In the genomic region with DNA sequence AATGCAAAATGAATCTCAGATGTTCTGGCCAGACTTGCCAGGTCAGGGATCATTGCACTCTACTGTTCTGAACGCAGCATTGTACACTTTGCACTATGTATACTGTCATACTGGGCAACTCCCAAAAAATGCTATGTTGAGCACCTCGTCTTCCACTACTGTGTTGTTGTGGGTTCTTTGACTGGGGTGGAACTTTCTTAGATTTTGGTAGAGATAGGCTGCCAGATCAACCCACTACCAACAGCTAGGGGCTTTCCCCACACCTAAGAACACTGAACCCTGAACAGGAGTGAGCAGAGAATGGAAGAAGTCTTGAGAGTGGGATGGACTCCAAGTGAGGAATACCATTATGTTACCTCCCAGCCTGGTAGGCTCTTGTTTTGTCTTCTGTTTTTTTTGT, we compare ENCODE assay signal across 21 mouse cellular contexts.
DNase-seq lines count a peak whose midpoint lies in the region; ATAC-seq and TF ChIP-seq lines count a peak whose summit lies in the region.
"Had no signal": no experiment of that assay in that cellular context is flagged by ENCODE, and none has a peak within 500 bp of the region (broad histone marks: within the 10 kb centered on the region; RNA-seq: fewer than 3 reads in every experiment).

No protein-coding gene starts in this region.

- ATAC-seq in midbrain, embryonic 16.5 days = no peak
- no peak for ATAC-seq in stomach, embryonic 14.5 days (ENCODE audit: insufficient number of reproducible peaks, insufficient read depth, low FRiP score, low read depth)
- ATAC-seq in stomach, postnatal 0 days (ENCODE audit: low FRiP score, low TSS enrichment) = no peak
- peak; percentile 57 for ATAC-seq in activated CD4-positive, CD25-positive, alpha-beta regulatory T cell, adult 4 months
- no peak for ATAC-seq in monocyte, adult 5-6 weeks (replicated peaks; ENCODE audit: insufficient number of reproducible peaks, low FRiP score, low TSS enrichment, poor library complexity, severe bottlenecking)
- ATAC-seq: Patski had no signal

- H3K27ac ChIP-seq in midbrain, embryonic 10.5 days (replicated peaks) = peak overlapping the region; percentile 80
- H3K27ac ChIP-seq in midbrain, embryonic 16.5 days (ENCODE audit: low read length) = no peak overlapping the region
- 0 out of 2 replicates have a peak overlapping the region, but pooled peaks have one; percentile 10 for H3K27ac ChIP-seq in stomach, embryonic 14.5 days (ENCODE audit: low read length)
- H3K27ac ChIP-seq in stomach, postnatal 0 days (replicated peaks) = no peak overlapping the region
- H3K27ac ChIP-seq: embryonic facial prominence, embryonic 13.5 days; gastrocnemius, adult 2 months; heart, embryonic 13.5 days had no signal

- no peak overlapping the region for H3K4me2 ChIP-seq in midbrain, embryonic 16.5 days (ENCODE audit: low read length)
- no peak overlapping the region for H3K4me2 ChIP-seq in stomach, embryonic 14.5 days (replicated peaks; ENCODE audit: low read depth, low read length)
- H3K4me2 ChIP-seq in stomach, postnatal 0 days (replicated peaks; ENCODE audit: low read depth) = no peak overlapping the region
- H3K4me2 ChIP-seq: embryonic facial prominence, embryonic 13.5 days; forebrain, embryonic 13.5 days; hindbrain, embryonic 13.5 days had no signal

- peaks cover 70% of the 10 kb centered on the region for H3K4me1 ChIP-seq in midbrain, embryonic 10.5 days
- peaks cover 12% of the 10 kb centered on the region for H3K4me1 ChIP-seq in midbrain, embryonic 16.5 days (ENCODE audit: control insufficient read depth, insufficient read depth, low read length)
- H3K4me1 ChIP-seq in stomach, embryonic 14.5 days (ENCODE audit: control insufficient read depth, insufficient read depth, low read length) = no peaks in the 10 kb centered on the region
- no peaks in the 10 kb centered on the region for H3K4me1 ChIP-seq in stomach, postnatal 0 days (replicated peaks; ENCODE audit: control insufficient read depth, insufficient read depth)

- H3K9ac ChIP-seq in midbrain, embryonic 16.5 days (ENCODE audit: low read depth, low read length) = no peak overlapping the region
- no peak overlapping the region for H3K9ac ChIP-seq in stomach, embryonic 14.5 days (replicated peaks; ENCODE audit: low read depth, low read length)
- H3K9ac ChIP-seq in stomach, postnatal 0 days (ENCODE audit: low read length) = no peak overlapping the region
- H3K9ac ChIP-seq: embryonic facial prominence, embryonic 13.5 days; forebrain, embryonic 13.5 days; heart, embryonic 13.5 days; hindbrain, embryonic 13.5 days had no signal

- H3K9me3 ChIP-seq in midbrain, embryonic 10.5 days (replicated peaks) = no peaks in the 10 kb centered on the region
- no peaks in the 10 kb centered on the region for H3K9me3 ChIP-seq in midbrain, embryonic 16.5 days (replicated peaks; ENCODE audit: control insufficient read depth, low read length, poor library complexity, severe bottlenecking)
- no peaks in the 10 kb centered on the region for H3K9me3 ChIP-seq in stomach, embryonic 14.5 days (ENCODE audit: control insufficient read depth, low read depth, low read length)
- no peaks in the 10 kb centered on the region for H3K9me3 ChIP-seq in stomach, postnatal 0 days (ENCODE audit: control insufficient read depth, low read length)
- H3K9me3 ChIP-seq: embryonic facial prominence, embryonic 13.5 days; forebrain, embryonic 13.5 days; heart, embryonic 13.5 days; hindbrain, embryonic 13.5 days had no signal

- no peaks in the 10 kb centered on the region for H3K27me3 ChIP-seq in midbrain, embryonic 10.5 days (ENCODE audit: low read depth, poor library complexity, severe bottlenecking)
- H3K27me3 ChIP-seq in midbrain, embryonic 16.5 days (ENCODE audit: control insufficient read depth, insufficient read depth, low read depth, low read length) = no peaks in the 10 kb centered on the region
- no peaks in the 10 kb centered on the region for H3K27me3 ChIP-seq in stomach, embryonic 14.5 days (ENCODE audit: control insufficient read depth, insufficient read depth, low read length)
- H3K27me3 ChIP-seq in stomach, postnatal 0 days (ENCODE audit: control insufficient read depth, insufficient read depth, low read length) = no peaks in the 10 kb centered on the region
- H3K27me3 ChIP-seq: CH12.LX; embryonic facial prominence, embryonic 13.5 days; forebrain, embryonic 13.5 days; heart, embryonic 13.5 days; hindbrain, embryonic 13.5 days; Patski had no signal

- no peak for TF ChIP-seq EP300 in stomach, postnatal 0 days (optimal IDR thresholded peaks at IDR 0.05)

- no peak overlapping the region for H3K4me3 ChIP-seq in midbrain, embryonic 10.5 days
- no peak overlapping the region for H3K4me3 ChIP-seq in midbrain, embryonic 16.5 days (ENCODE audit: low read depth, low read length)
- no peak overlapping the region for H3K4me3 ChIP-seq in stomach, embryonic 14.5 days (ENCODE audit: low read depth, low read length)
- no peak overlapping the region for H3K4me3 ChIP-seq in stomach, postnatal 0 days (ENCODE audit: low read depth, low read length)
- H3K4me3 ChIP-seq: embryonic facial prominence, embryonic 13.5 days; forebrain, embryonic 13.5 days; gastrocnemius, adult 2 months; heart, embryonic 13.5 days; hindbrain, embryonic 13.5 days had no signal

- TF ChIP-seq CTCF in stomach, postnatal 0 days (IDR thresholded peaks at IDR 0.05; ENCODE audit: low read depth) = no peak

- no peak for DNase-seq in midbrain, embryonic 10.5 days (ENCODE audit: low spot score)
- DNase-seq in stomach, postnatal 0 days (ENCODE audit: low spot score) = no peak
- no peak for DNase-seq in right cerebral cortex, postnatal 14 days
- DNase-seq: adrenal gland, adult 2 months; adrenal gland, postnatal 25 days; cerebellum, adult 18-20 months; cerebellum, adult 9-11 months; cerebellum, postnatal 36 days; gastrocnemius, adult 2 months; gastrocnemius, postnatal 25 days; heart, postnatal 36 days had no signal

- WGBS in midbrain, embryonic 10.5 days = 79% methylated on average over 2 of the region's 2 CpGs
- 84% methylated on average over 2 of the region's 2 CpGs for WGBS in midbrain, embryonic 16.5 days
- 79% methylated on average over 2 of the region's 2 CpGs for WGBS in stomach, embryonic 14.5 days
- 82% methylated on average over 2 of the region's 2 CpGs for whole genome bisulfite sequencing in stomach, postnatal 0 days

- H3K36me3 ChIP-seq in midbrain, embryonic 10.5 days = no peaks in the 10 kb centered on the region
- no peaks in the 10 kb centered on the region for H3K36me3 ChIP-seq in midbrain, embryonic 16.5 days (ENCODE audit: control insufficient read depth, insufficient read depth, low read length)
- H3K36me3 ChIP-seq in stomach, embryonic 14.5 days (ENCODE audit: control insufficient read depth, insufficient read depth, low read length) = no peaks in the 10 kb centered on the region
- no peaks in the 10 kb centered on the region for H3K36me3 ChIP-seq in stomach, postnatal 0 days (ENCODE audit: control insufficient read depth, insufficient read depth, low read length)
- H3K36me3 ChIP-seq: embryonic facial prominence, embryonic 13.5 days; heart, embryonic 13.5 days; hindbrain, embryonic 13.5 days had no signal

Comparison
In these comparisons a context has a peak if more than half of its experiments do, and no peak if none do; other contexts are left out.
1. H3K27ac ChIP-seq: peak in midbrain, embryonic 10.5 days (single experiment) and stomach, embryonic 14.5 days (single experiment); none in midbrain, embryonic 16.5 days (single experiment) and stomach, postnatal 0 days (single experiment).